Mouse (Mus musculus) liver, embryonic 16.5 days (tissue): ENCODE data around the gene Clca2. TPM values are rescaled to one million over a fixed set of nuclear protein-coding genes. Genes with fewer than 3 reads are reported as not detected.

ENCODE experiments used
- ATAC-seq: fragments of 200-750 bp; cut with Nextera tagmentation; 2 replicates; pipeline ENCODE4 v1.8.0; 2017; ENCODE audit warnings: low read depth, mild to moderate bottlenecking, moderate number of reproducible peaks, moderate library complexity
- H3K27ac ChIP-seq: fragments of 300-500 bp; sonication (generic); 2 replicates; pipeline ENCODE4 v1.5.1; 2014; ENCODE audit warnings: mild to moderate bottlenecking, low read length
- H3K27me3 ChIP-seq: fragments of 300-500 bp; sonication (generic); 2 replicates; pipeline ENCODE4 v1.6.1; 2014; ENCODE audit warnings: low read depth, low read length, mixed read lengths; ENCODE audit not compliant: control insufficient read depth, insufficient read depth
- H3K36me3 ChIP-seq: fragments of 300-500 bp; sonication (generic); 2 replicates; pipeline ENCODE4 v1.6.1; 2014; ENCODE audit warnings: mild to moderate bottlenecking; ENCODE audit not compliant: control insufficient read depth, insufficient read depth
- H3K4me1 ChIP-seq: fragments of 300-500 bp; sonication (generic); 2 replicates; pipeline ENCODE4 v1.6.1; 2014; ENCODE audit warnings: low read depth, low read length, mixed read lengths; ENCODE audit not compliant: control insufficient read depth
- H3K4me2 ChIP-seq: fragments of 300-500 bp; sonication (generic); 2 replicates; pipeline ENCODE4 v1.6.1; 2014; ENCODE audit warnings: low read depth, low read length, mixed read lengths
- H3K4me3 ChIP-seq: fragments of 300-500 bp; sonication (generic); 2 replicates; pipeline ENCODE4 v1.5.1; 2014; ENCODE audit warnings: low read depth, mild to moderate bottlenecking, low read length
- H3K9ac ChIP-seq: fragments of 300-500 bp; sonication (generic); 2 replicates; pipeline ENCODE4 v1.6.1; 2014; ENCODE audit warnings: low read depth, low read length
- H3K9me3 ChIP-seq: fragments of 300-500 bp; sonication (generic); replicated peaks from 2 replicates; pipeline ENCODE4 v1.6.1; 2016; ENCODE audit warnings: low read length; ENCODE audit not compliant: control insufficient read depth
- WGBS: fragments of 180-500 bp; shearing (Covaris S2); extraction: QIAGEN DNeasy Blood & Tissue Kit; methylation state at CpG from one replicate; pipeline ENCODE4 v1.1.7; 2014; ENCODE audit not compliant: insufficient replicate concordance; 5-methylcytosine and 5-hydroxymethylcytosine counted together
- polyA plus RNA-seq: library from polyadenylated mRNA; unstranded; fragments of >200 nt; fragmentation: Nextera tagmentation; extraction: Ambion mirVana; gene quantifications from 2 replicates; pipeline ENCODE4 v1.2.1, GENCODE M21; 2015

Gene Clca2
- polyA plus RNA-seq: 0.02 TPM in 1 of 2 replicates, not detected in the other

- H3K27ac ChIP-seq: no peak within 1 kb of the TSS
- no peak within 1 kb of the TSS for H3K9ac ChIP-seq
- H3K36me3 ChIP-seq: no peaks in the 10 kb centered on the region
- H3K27me3 ChIP-seq: no peaks in the 10 kb centered on the region
- 36% methylated on average over 6 of the region's 6 CpGs for WGBS
- H3K4me1 ChIP-seq: no peaks in the 10 kb centered on the region
- no peak within 1 kb of the TSS for H3K4me3 ChIP-seq
- no peaks in the 10 kb centered on the region for H3K9me3 ChIP-seq
- no peak for ATAC-seq
- H3K4me2 ChIP-seq: no peak within 1 kb of the TSS
Observed at GRCm38 (mm10) chr3:145099291-145099690, at the start of gene Clca2. TSS of gene Clca2 (minus strand) at chr3:145099443.

GRCm38 (mm10) chr3:145147952-145148351 is 48.7 kb upstream of the Clca2 start:
- no peaks in the 10 kb centered on the region for H3K36me3 ChIP-seq
- H3K9me3 ChIP-seq: no peaks in the 10 kb centered on the region
- no peaks in the 10 kb centered on the region for H3K27me3 ChIP-seq
- H3K9ac ChIP-seq: no peak overlapping the region
- no peaks in the 10 kb centered on the region for H3K4me1 ChIP-seq
- no peak for ATAC-seq
- no peak overlapping the region for H3K4me3 ChIP-seq
- no peak overlapping the region for H3K27ac ChIP-seq
- H3K4me2 ChIP-seq: no peak overlapping the region

- Histone ChIP-seq H3K9ac (no peak overlapping the region), H3K27me3 (no peaks in the 10 kb centered on the region), H3K27ac (no peak overlapping the region), H3K9me3 (no peaks in the 10 kb centered on the region), H3K36me3 (no peaks in the 10 kb centered on the region), H3K4me3 (no peak overlapping the region), H3K4me2 (no peak overlapping the region), H3K4me1 (no peaks in the 10 kb centered on the region)
- ATAC-seq: no peak
- 76% methylated on average over 2 of the region's 2 CpGs for WGBS
Observed at GRCm38 (mm10) chr3:145147483-145147882, 48.2 kb upstream of the Clca2 start.

- Histone ChIP-seq H3K36me3 (no peaks in the 10 kb centered on the region), H3K9me3 (no peaks in the 10 kb centered on the region), H3K27ac (no peak overlapping the region), H3K9ac (no peak overlapping the region), H3K4me3 (no peak overlapping the region), H3K4me2 (no peak overlapping the region), H3K27me3 (no peaks in the 10 kb centered on the region), H3K4me1 (no peaks in the 10 kb centered on the region)
- ATAC-seq: no peak
- 82% methylated on average over 9 of the region's 9 CpGs for WGBS
Observed at GRCm38 (mm10) chr3:145146871-145147270, 47.6 kb upstream of the Clca2 start.

- H3K27ac ChIP-seq: no peak overlapping the region
- H3K9ac ChIP-seq: no peak overlapping the region
- no peaks in the 10 kb centered on the region for H3K4me1 ChIP-seq
- no peak for ATAC-seq
- H3K4me3 ChIP-seq: no peak overlapping the region
- 80% methylated on average over 10 of the region's 10 CpGs for WGBS
- no peak overlapping the region for H3K4me2 ChIP-seq
- no peaks in the 10 kb centered on the region for H3K36me3 ChIP-seq
- no peaks in the 10 kb centered on the region for H3K9me3 ChIP-seq
- no peaks in the 10 kb centered on the region for H3K27me3 ChIP-seq
Observed at GRCm38 (mm10) chr3:145143856-145144255, 44.6 kb upstream of the Clca2 start.

- ATAC-seq: no peak
- no peaks in the 10 kb centered on the region for H3K4me1 ChIP-seq
- no peaks in the 10 kb centered on the region for H3K27me3 ChIP-seq
- H3K4me2 ChIP-seq: no peak overlapping the region
- no peak overlapping the region for H3K4me3 ChIP-seq
- no peaks in the 10 kb centered on the region for H3K9me3 ChIP-seq
- H3K36me3 ChIP-seq: no peaks in the 10 kb centered on the region
- no peak overlapping the region for H3K9ac ChIP-seq
- H3K27ac ChIP-seq: no peak overlapping the region
Observed at GRCm38 (mm10) chr3:145142925-145143324, 43.7 kb upstream of the Clca2 start.

GRCm38 (mm10) chr3:145140236-145140635 is 41.0 kb upstream of the Clca2 start:
- no peak for ATAC-seq
- no peak overlapping the region for H3K9ac ChIP-seq
- no peaks in the 10 kb centered on the region for H3K4me1 ChIP-seq
- H3K4me3 ChIP-seq: no peak overlapping the region
- WGBS: 71% methylated on average over 4 of the region's 4 CpGs
- no peak overlapping the region for H3K4me2 ChIP-seq
- no peaks in the 10 kb centered on the region for H3K36me3 ChIP-seq
- H3K27me3 ChIP-seq: no peaks in the 10 kb centered on the region
- no peak overlapping the region for H3K27ac ChIP-seq
- no peaks in the 10 kb centered on the region for H3K9me3 ChIP-seq

- H3K4me1 ChIP-seq: no peaks in the 10 kb centered on the region
- no peak overlapping the region for H3K9ac ChIP-seq
- H3K9me3 ChIP-seq: no peaks in the 10 kb centered on the region
- ATAC-seq: no peak
- H3K36me3 ChIP-seq: no peaks in the 10 kb centered on the region; the same call in 1 of the 2 replicates
- no peak overlapping the region for H3K4me3 ChIP-seq
- no peak overlapping the region for H3K27ac ChIP-seq
- H3K4me2 ChIP-seq: no peak overlapping the region
- 16% methylated on average over 3 of the region's 3 CpGs for WGBS
- H3K27me3 ChIP-seq: no peaks in the 10 kb centered on the region
Observed at GRCm38 (mm10) chr3:145131210-145131868, 32.1 kb upstream of the Clca2 start.

GRCm38 (mm10) chr3:145129356-145129755 is 30.1 kb upstream of the Clca2 start:
- Histone ChIP-seq H3K4me1 (no peaks in the 10 kb centered on the region), H3K27ac (no peak overlapping the region), H3K4me3 (no peak overlapping the region), H3K36me3 (no peaks in the 10 kb centered on the region; the same call in 1 of the 2 replicates), H3K4me2 (no peak overlapping the region), H3K9me3 (no peaks in the 10 kb centered on the region), H3K27me3 (no peaks in the 10 kb centered on the region), H3K9ac (no peak overlapping the region)
- ATAC-seq: no peak
